Mouse (Mus musculus) heart, adult 8-10 months (tissue): ENCODE measurements around the gene Pknox2. TPM values are rescaled to one million over a fixed set of nuclear protein-coding genes. Genes with fewer than 3 reads are reported as not detected.

Experiments used
- DNase-seq: peaks from one replicate; pipeline ENCODE4 v3.0.0; 2022; ENCODE audit warnings: low spot score
- total RNA-seq, 4 experiments: library from RNA; stranded (reverse); gene quantifications; 2 replicates each; pipeline ENCODE4 v1.2.4; 2022

The Pknox2 gene
- 1 to 10 TPM; 8.3 to 10.0 (median 9.8) TPM for total RNA-seq

- peak; percentile 69 for DNase-seq
Observed at GRCm38 (mm10) chr9:37147359-37147685, at the start of gene Pknox2. Gene Pknox2 (minus strand): TSS chr9:37147407.

GRCm38 (mm10) chr9:37188024-37188423, 40.8 kb upstream of the Pknox2 start:
- DNase-seq, result no peak

GRCm38 (mm10) chr9:37187407-37187806, 40.2 kb upstream of the Pknox2 start:
- no peak for DNase-seq

- DNase-seq, result no peak
Observed at GRCm38 (mm10) chr9:37183176-37183575, 36.0 kb upstream of the Pknox2 start.

GRCm38 (mm10) chr9:37181596-37181995, 34.4 kb upstream of the Pknox2 start:
- no peak for DNase-seq

GRCm38 (mm10) chr9:37179596-37179995, 32.4 kb upstream of the Pknox2 start:
- DNase-seq, result no peak

- DNase-seq, result no peak
Observed at GRCm38 (mm10) chr9:37178911-37179310, 31.7 kb upstream of the Pknox2 start.

- no peak for DNase-seq
Observed at GRCm38 (mm10) chr9:37177551-37177950, 30.3 kb upstream of the Pknox2 start.

GRCm38 (mm10) chr9:37177107-37177506, 29.9 kb upstream of the Pknox2 start:
- DNase-seq, result peak; percentile 20

- peak; percentile 3 for DNase-seq
Observed at GRCm38 (mm10) chr9:37176002-37176401, 28.8 kb upstream of the Pknox2 start.

- no peak for DNase-seq
Observed at GRCm38 (mm10) chr9:37173376-37173775, 26.2 kb upstream of the Pknox2 start.

GRCm38 (mm10) chr9:37166899-37167298, 19.7 kb upstream of the Pknox2 start:
- DNase-seq, result no peak

GRCm38 (mm10) chr9:37160686-37161085, 13.5 kb upstream of the Pknox2 start:
- DNase-seq, result no peak

- no peak for DNase-seq
Observed at GRCm38 (mm10) chr9:37147886-37148285, 679 bp upstream of the Pknox2 start.

- DNase-seq, result peak; percentile 57
Observed at GRCm38 (mm10) chr9:37146603-37147358, 426 bp downstream of the Pknox2 start.

GRCm38 (mm10) chr9:37146353-37146602, 929 bp downstream of the Pknox2 start:
- no peak for DNase-seq

- DNase-seq, result no peak
Observed at GRCm38 (mm10) chr9:37145616-37146352, 1.4 kb downstream of the Pknox2 start.

GRCm38 (mm10) chr9:37145151-37145615, 2.0 kb downstream of the Pknox2 start:
- no peak for DNase-seq

GRCm38 (mm10) chr9:37144696-37145095, 2.5 kb downstream of the Pknox2 start:
- DNase-seq, result no peak

- DNase-seq, result no peak
Observed at GRCm38 (mm10) chr9:37144251-37144650, 3.0 kb downstream of the Pknox2 start.

GRCm38 (mm10) chr9:37143046-37143931, 3.9 kb downstream of the Pknox2 start:
- no peak for DNase-seq

- DNase-seq, result no peak
Observed at GRCm38 (mm10) chr9:37142107-37142506, 5.1 kb downstream of the Pknox2 start.
